Mouse (Mus musculus) spleen, adult 2 months (tissue): ENCODE measurements around the gene Vegfb. TPM values are rescaled to one million over a fixed set of nuclear protein-coding genes. Genes with fewer than 3 reads are reported as not detected.

ENCODE experiments used
- DNase-seq, 2 experiments: peaks; one replicate each; pipeline versions ENCODE4 v3.0.0 to v3.0.0-alpha.2; 2012 to 2021; ENCODE audit warnings: low spot score in 2 of 2, low read depth in 1 of 2
- H3K27ac ChIP-seq: fragments of 200-500 bp; 2 replicates; pipeline ENCODE4 v1.5.1; 2012; ENCODE audit warnings: low read length, inconsistent platforms; ENCODE audit not compliant: insufficient read depth
- H3K27me3 ChIP-seq: fragments of 200-500 bp; 2 replicates; pipeline ENCODE4 v1.6.1; 2012; ENCODE audit warnings: mild to moderate bottlenecking, moderate library complexity, low read length, inconsistent platforms; ENCODE audit not compliant: control insufficient read depth, insufficient read depth
- H3K36me3 ChIP-seq: fragments of 200-500 bp; 2 replicates; pipeline ENCODE4 v1.6.1; 2012; ENCODE audit warnings: mild to moderate bottlenecking, low read length, inconsistent platforms; ENCODE audit not compliant: control insufficient read depth, insufficient read depth
- H3K4me1 ChIP-seq: fragments of 200-500 bp; 2 replicates; pipeline ENCODE4 v1.6.1; 2011; ENCODE audit warnings: inconsistent platforms; ENCODE audit not compliant: control insufficient read depth, insufficient read depth, insufficient read length
- H3K4me3 ChIP-seq: fragments of 200-500 bp; 2 replicates; pipeline ENCODE4 v1.5.1; 2011; ENCODE audit warnings: mild to moderate bottlenecking, inconsistent platforms; ENCODE audit not compliant: insufficient read depth, insufficient read length; ENCODE audit errors: extremely low read depth
- CTCF ChIP-seq: fragments of 200-500 bp; IDR thresholded peaks from 2 replicates; pipeline ENCODE4 v1.5.1; 2011; ENCODE audit warnings: mild to moderate bottlenecking, inconsistent platforms; ENCODE audit not compliant: insufficient read depth, insufficient read length, insufficient replicate concordance; ENCODE audit errors: extremely low read depth
- POLR2A ChIP-seq: fragments of 200-500 bp; IDR thresholded peaks from 2 replicates; pipeline ENCODE4 v1.6.1; 2011; ENCODE audit warnings: low read depth, low read length, inconsistent platforms
- WGBS: fragments of 180-500 bp; shearing (Covaris S2); methylation state at CpG from one replicate; pipeline ENCODE4 v1.1.7; 2018; 5-methylcytosine and 5-hydroxymethylcytosine counted together
- polyA plus RNA-seq: library from polyadenylated mRNA; depleted of rRNA; stranded (reverse); fragments of >200 nt; gene quantifications from 2 replicates; pipeline ENCODE4 v1.2.3, GENCODE M21; 2012; rRNA removed

The Vegfb gene
- polyA plus RNA-seq, 1 experiment: 20.7 TPM

- no peak for DNase-seq
- peaks cover 17% of the 10 kb centered on the region for H3K27me3 ChIP-seq
- no peaks in the 10 kb centered on the region for H3K36me3 ChIP-seq
- peaks cover 8% of the 10 kb centered on the region for H3K4me1 ChIP-seq
- no peak overlapping the region for H3K4me3 ChIP-seq
- H3K27ac ChIP-seq: no peak overlapping the region
- WGBS: 35% methylated on average over 3 of the region's 3 CpGs
- TF ChIP-seq POLR2A (no peak), CTCF (no peak; the same call in 1 of the 2 replicates)
Measured at GRCm38 (mm10) chr19:6936299-6936698, 51.2 kb downstream of the Vegfb start.

- TF ChIP-seq POLR2A (no peak), CTCF (no peak)
- H3K4me3 ChIP-seq: peak within 1 kb of the TSS; percentile 22; the same call in 1 of the 2 replicates
- peaks cover 17% of the 10 kb centered on the region for H3K27me3 ChIP-seq
- no peak for DNase-seq
- H3K4me1 ChIP-seq: peaks cover 6% of the 10 kb centered on the region; the same call in 1 of the 2 replicates
- no peak within 1 kb of the TSS for H3K27ac ChIP-seq
- 16% methylated on average over 23 of the region's 23 CpGs for WGBS
- H3K36me3 ChIP-seq: no peaks in the 10 kb centered on the region
Measured at GRCm38 (mm10) chr19:6934195-6934977, 53.1 kb downstream of the Vegfb start, which contains the start of gene Kcnk4. TSS of gene Kcnk4 (minus strand) at chr19:6934515.

DNA sequence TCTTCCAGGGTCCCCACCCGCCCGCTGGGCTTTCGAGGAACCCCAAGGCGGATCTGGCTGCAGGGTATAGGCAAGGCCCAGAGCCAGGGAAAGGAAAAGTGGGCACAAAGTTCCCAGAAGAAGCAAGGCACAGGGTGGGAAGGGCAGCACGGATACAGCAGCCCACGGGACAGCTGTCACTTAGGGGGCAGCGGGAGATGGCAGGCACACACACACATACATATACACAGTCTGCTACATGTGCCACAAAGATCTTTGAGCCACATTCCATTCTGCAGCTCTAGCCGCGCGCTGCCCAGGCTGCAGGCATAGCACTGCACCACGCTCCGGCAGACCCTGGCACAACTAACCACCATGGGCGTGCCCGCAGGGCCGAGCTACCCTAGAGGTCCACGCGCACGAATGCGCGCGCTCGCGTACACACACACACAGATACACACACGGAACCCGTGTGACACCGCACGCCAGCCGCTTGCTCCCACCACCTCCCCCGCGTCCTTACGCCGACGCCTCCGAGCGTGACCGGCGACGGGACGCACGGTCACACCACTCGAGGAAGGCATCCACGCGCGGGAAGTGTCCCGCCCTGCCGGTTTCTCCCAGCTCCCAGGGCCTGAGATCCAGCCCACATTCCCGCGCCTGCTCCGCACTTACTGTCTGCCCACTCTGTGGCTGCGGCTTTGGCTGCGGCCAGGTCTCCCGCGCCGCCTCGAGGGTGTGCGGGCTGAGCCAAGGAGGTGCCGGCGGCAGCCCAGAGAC is 53.8 kb downstream of the Vegfb start:
- H3K4me3 ChIP-seq: peak overlapping the region; percentile 22; the same call in 1 of the 2 replicates
- H3K4me1 ChIP-seq: peaks cover 6% of the 10 kb centered on the region; the same call in 1 of the 2 replicates
- WGBS: 7% methylated on average over 58 of the region's 58 CpGs
- no peak for DNase-seq
- TF ChIP-seq CTCF (no peak), POLR2A (no peak)
- H3K36me3 ChIP-seq: no peaks in the 10 kb centered on the region
- H3K27ac ChIP-seq: no peak overlapping the region
- peaks cover 19% of the 10 kb centered on the region for H3K27me3 ChIP-seq

DNA sequence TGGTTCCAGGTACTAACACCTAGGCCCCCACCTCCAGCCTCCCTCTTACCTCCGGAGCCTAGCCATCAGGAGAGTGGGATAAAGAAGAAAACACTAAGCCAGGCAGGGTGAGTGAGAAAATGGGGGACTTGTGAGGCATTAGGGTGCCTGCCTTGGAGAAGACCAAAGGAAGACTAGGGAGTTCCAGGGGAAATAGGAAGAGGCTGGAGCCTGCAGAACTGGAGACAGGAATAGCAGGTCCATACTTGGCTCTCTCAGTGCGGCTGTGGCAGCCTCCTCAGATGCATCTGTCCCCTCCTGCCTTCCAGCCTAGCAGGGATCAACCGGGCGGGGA is 54.4 kb downstream of the Vegfb start:
- Histone ChIP-seq H3K27ac (no peak overlapping the region), H3K27me3 (peaks cover 21% of the 10 kb centered on the region), H3K36me3 (no peaks in the 10 kb centered on the region), H3K4me3 (no peak overlapping the region), H3K4me1 (peaks cover 6% of the 10 kb centered on the region; the same call in 1 of the 2 replicates)
- 69% methylated on average over 4 of the region's 4 CpGs for WGBS
- TF ChIP-seq POLR2A: no peak
- TF ChIP-seq CTCF: no peak
- DNase-seq: no peak

Other genes starting within 250 kb of the Vegfb start
- gene Rps6ka4, start 147.0 kb downstream of the Vegfb start, polyA plus RNA-seq: 26.7 and 31.8 TPM in 2 replicates
- gene Ccdc88b, start 129.4 kb downstream of the Vegfb start, polyA plus RNA-seq: 82.5 and 106 TPM in 2 replicates
- 135 and 150 TPM in 2 replicates for gene Trmt112, start 78.0 kb downstream of the Vegfb start, polyA plus RNA-seq
- 54.6 and 59.4 TPM in 2 replicates for gene Prdx5, start 77.5 kb downstream of the Vegfb start, polyA plus RNA-seq
- 48.4 and 53.7 TPM in 2 replicates for gene Esrra, start 65.8 kb downstream of the Vegfb start, polyA plus RNA-seq
- 0.11 and 0.28 TPM in 2 replicates for gene Catsperz, start 62.3 kb downstream of the Vegfb start, polyA plus RNA-seq
- gene Kcnk4, start 53.1 kb downstream of the Vegfb start, polyA plus RNA-seq: 0.04 and 0.11 TPM in 2 replicates
- 24.9 and 32.5 TPM in 2 replicates for gene Bad, start 45.8 kb downstream of the Vegfb start, polyA plus RNA-seq
- 54.6 and 61.7 TPM in 2 replicates for gene Gpr137, start 45.2 kb downstream of the Vegfb start, polyA plus RNA-seq
- gene Ppp1r14b, start 12.7 kb downstream of the Vegfb start, polyA plus RNA-seq: 69.0 and 82.5 TPM in 2 replicates
- 31.5 and 31.7 TPM in 2 replicates for gene Plcb3, start 11.2 kb downstream of the Vegfb start, polyA plus RNA-seq
- gene Fkbp2, start 7.2 kb downstream of the Vegfb start, polyA plus RNA-seq: 22.1 and 26.2 TPM in 2 replicates
- 24.1 and 25.3 TPM in 2 replicates for gene Dnajc4, start 4.9 kb upstream of the Vegfb start, polyA plus RNA-seq
- gene Nudt22, start 8.5 kb upstream of the Vegfb start, polyA plus RNA-seq: 19.4 and 26.5 TPM in 2 replicates
- gene Trpt1, start 8.5 kb upstream of the Vegfb start, polyA plus RNA-seq: 4.7 and 6.4 TPM in 2 replicates
- 194 and 240 TPM in 2 replicates for gene Fermt3, start 31.8 kb upstream of the Vegfb start, polyA plus RNA-seq
- gene Stip1, start 52.3 kb upstream of the Vegfb start, polyA plus RNA-seq: 27.4 and 31.3 TPM in 2 replicates
- 13.4 and 17.9 TPM in 2 replicates for gene Macrod1, start 69.2 kb upstream of the Vegfb start, polyA plus RNA-seq
- 0.14 and 0.16 TPM in 2 replicates for gene Flrt1, start 118.1 kb upstream of the Vegfb start, polyA plus RNA-seq
- 64.3 and 81.9 TPM in 2 replicates for gene Otub1, start 218.7 kb upstream of the Vegfb start, polyA plus RNA-seq
- gene Cox8a, start 230.0 kb upstream of the Vegfb start, polyA plus RNA-seq: 636 and 1,081 TPM in 2 replicates